Comparison of ENCODE assay signal across 8 mouse cellular contexts in genomic region chr13:32903211-32903873, GRCm38 (mm10). TPM values are rescaled to one million over a fixed set of nuclear protein-coding genes. Genes with fewer than 3 reads are reported as not detected.
DNase-seq lines count a peak whose midpoint lies in the region; ATAC-seq lines count a peak whose summit lies in the region.

No protein-coding gene starts in this region.

- 37% methylated on average over 8 of the region's 8 CpGs for WGBS in forebrain, embryonic 10.5 days
- WGBS in heart, embryonic 15.5 days, result 30% methylated on average over 8 of the region's 8 CpGs
- 21% methylated on average over 8 of the region's 8 CpGs for WGBS in liver, embryonic 12.5 days (ENCODE audit: insufficient replicate concordance)
- 31% methylated on average over 8 of the region's 8 CpGs for WGBS in stomach, embryonic 14.5 days

- no peaks in the 10 kb centered on the region for H3K36me3 ChIP-seq in forebrain, embryonic 10.5 days (replicated peaks)
- no peaks in the 10 kb centered on the region for H3K36me3 ChIP-seq in heart, embryonic 15.5 days
- no peaks in the 10 kb centered on the region for H3K36me3 ChIP-seq in liver, embryonic 12.5 days
- no peaks in the 10 kb centered on the region for H3K36me3 ChIP-seq in stomach, embryonic 14.5 days (ENCODE audit: control insufficient read depth, insufficient read depth, low read length)

- 0 out of 2 replicates have a peak overlapping the region, but pooled peaks have one; percentile 36 for H3K4me2 ChIP-seq in heart, embryonic 15.5 days
- H3K4me2 ChIP-seq in liver, embryonic 12.5 days, result no peak overlapping the region
- H3K4me2 ChIP-seq in stomach, embryonic 14.5 days (replicated peaks; ENCODE audit: low read depth, low read length), result no peak overlapping the region

- DNase-seq in c-Kit-negative CD71-positive TER-119-positive erythroid progenitor cells, embryonic 14.5 days (ENCODE audit: low read depth, low spot score), result peak; percentile 79
- peak; percentile 86 for DNase-seq in forebrain, embryonic 10.5 days (ENCODE audit: extremely low spot score, low spot score)
- peak; percentile 92 for DNase-seq in kidney, postnatal 14 days
- DNase-seq in natural killer cell, adult 2 months (ENCODE audit: low spot score in 2 of 2), result peak; percentile 79 to 86

- ATAC-seq in CD4-positive, CD25-positive, alpha-beta regulatory T cell, adult 4 months, result peak; percentile 65
- peak; percentile 88 for ATAC-seq in heart, embryonic 15.5 days (replicated peaks; ENCODE audit: insufficient number of reproducible peaks, insufficient read depth, low FRiP score, low read depth)
- peak; percentile 84 for ATAC-seq in liver, embryonic 12.5 days
- peak; percentile 94 for ATAC-seq in stomach, embryonic 14.5 days (ENCODE audit: insufficient number of reproducible peaks, insufficient read depth, low FRiP score, low read depth)

- peak overlapping the region; percentile 31; the same call in 1 of the 2 replicates for H3K9ac ChIP-seq in heart, embryonic 15.5 days
- no peak overlapping the region for H3K9ac ChIP-seq in liver, embryonic 12.5 days
- no peak overlapping the region for H3K9ac ChIP-seq in stomach, embryonic 14.5 days (replicated peaks; ENCODE audit: low read depth, low read length)

- no peak overlapping the region for H3K27ac ChIP-seq in forebrain, embryonic 10.5 days
- H3K27ac ChIP-seq in heart, embryonic 15.5 days, result no peak overlapping the region; the same call in 1 of the 2 replicates
- H3K27ac ChIP-seq in liver, embryonic 12.5 days, result no peak overlapping the region
- no peak overlapping the region for H3K27ac ChIP-seq in stomach, embryonic 14.5 days (ENCODE audit: low read length)

- H3K4me1 ChIP-seq in forebrain, embryonic 10.5 days, result no peaks in the 10 kb centered on the region
- H3K4me1 ChIP-seq in heart, embryonic 15.5 days (replicated peaks), result peaks cover 9% of the 10 kb centered on the region
- no peaks in the 10 kb centered on the region for H3K4me1 ChIP-seq in liver, embryonic 12.5 days
- H3K4me1 ChIP-seq in stomach, embryonic 14.5 days (ENCODE audit: control insufficient read depth, insufficient read depth, low read length), result no peaks in the 10 kb centered on the region

- H3K9me3 ChIP-seq in forebrain, embryonic 10.5 days, result no peaks in the 10 kb centered on the region
- no peaks in the 10 kb centered on the region for H3K9me3 ChIP-seq in heart, embryonic 15.5 days (replicated peaks)
- H3K9me3 ChIP-seq in liver, embryonic 12.5 days (replicated peaks), result no peaks in the 10 kb centered on the region
- no peaks in the 10 kb centered on the region for H3K9me3 ChIP-seq in stomach, embryonic 14.5 days (ENCODE audit: control insufficient read depth, low read depth, low read length)

- no peak overlapping the region for H3K4me3 ChIP-seq in forebrain, embryonic 10.5 days
- no peak overlapping the region for H3K4me3 ChIP-seq in heart, embryonic 15.5 days
- no peak overlapping the region for H3K4me3 ChIP-seq in liver, embryonic 12.5 days
- H3K4me3 ChIP-seq in stomach, embryonic 14.5 days (ENCODE audit: low read depth, low read length), result no peak overlapping the region

- H3K27me3 ChIP-seq in forebrain, embryonic 10.5 days (ENCODE audit: poor library complexity, severe bottlenecking), result no peaks in the 10 kb centered on the region
- no peaks in the 10 kb centered on the region for H3K27me3 ChIP-seq in heart, embryonic 15.5 days
- no peaks in the 10 kb centered on the region for H3K27me3 ChIP-seq in liver, embryonic 12.5 days (replicated peaks)
- no peaks in the 10 kb centered on the region for H3K27me3 ChIP-seq in stomach, embryonic 14.5 days (ENCODE audit: control insufficient read depth, insufficient read depth, low read length)

RNA-seq across cellular contexts. Expression of gene Serpinb1c, which starts 5.3 kb away (rescaled TPM):
- polyA plus RNA-seq in CD4-positive, CD25-positive, alpha-beta regulatory T cell, adult 4 months (2017; shearing (Covaris generic)), result not detected
- not detected in 2 replicates for polyA plus RNA-seq in forebrain, embryonic 10.5 days (2016; fragmentation: Nextera tagmentation; extraction: Ambion mirVana)
- polyA plus RNA-seq in heart, embryonic 15.5 days (2015; fragmentation: Nextera tagmentation; extraction: Ambion mirVana), result 0.14 and 0.15 TPM in 2 replicates
- 0.10 TPM in 1 of 2 replicates, not detected in the other for polyA plus RNA-seq in liver, embryonic 12.5 days (2016; fragmentation: Nextera tagmentation; extraction: Ambion mirVana)
- polyA plus RNA-seq in stomach, embryonic 14.5 days (2014; fragmentation: Nextera tagmentation; extraction: Ambion mirVana), result not detected in 2 replicates

RNA-seq across cellular contexts. Expression of gene Serpinb1a, which starts 52.4 kb away (rescaled TPM):
- polyA plus RNA-seq in CD4-positive, CD25-positive, alpha-beta regulatory T cell, adult 4 months (2017; shearing (Covaris generic)), result 10 to 100 TPM; 12.7 to 13.2 TPM
- polyA plus RNA-seq in forebrain, embryonic 10.5 days (2016; fragmentation: Nextera tagmentation; extraction: Ambion mirVana), result 0.53 and 0.88 TPM in 2 replicates
- polyA plus RNA-seq in heart, embryonic 15.5 days (2015; fragmentation: Nextera tagmentation; extraction: Ambion mirVana), result 11.5 and 13.9 TPM in 2 replicates
- polyA plus RNA-seq in liver, embryonic 12.5 days (2016; fragmentation: Nextera tagmentation; extraction: Ambion mirVana), result 10.5 and 11.7 TPM in 2 replicates
- polyA plus RNA-seq in stomach, embryonic 14.5 days (2014; fragmentation: Nextera tagmentation; extraction: Ambion mirVana), result 21.2 and 31.1 TPM in 2 replicates
